Mouse (Mus musculus): Measurements from ENCODE around the gene Kcnq1. TPM values are rescaled to one million over a fixed set of nuclear protein-coding genes. Genes with fewer than 3 reads are reported as not detected.

The Kcnq1 gene
- polyA plus RNA-seq, 1 experiment: 41.8 TPM

DNA sequence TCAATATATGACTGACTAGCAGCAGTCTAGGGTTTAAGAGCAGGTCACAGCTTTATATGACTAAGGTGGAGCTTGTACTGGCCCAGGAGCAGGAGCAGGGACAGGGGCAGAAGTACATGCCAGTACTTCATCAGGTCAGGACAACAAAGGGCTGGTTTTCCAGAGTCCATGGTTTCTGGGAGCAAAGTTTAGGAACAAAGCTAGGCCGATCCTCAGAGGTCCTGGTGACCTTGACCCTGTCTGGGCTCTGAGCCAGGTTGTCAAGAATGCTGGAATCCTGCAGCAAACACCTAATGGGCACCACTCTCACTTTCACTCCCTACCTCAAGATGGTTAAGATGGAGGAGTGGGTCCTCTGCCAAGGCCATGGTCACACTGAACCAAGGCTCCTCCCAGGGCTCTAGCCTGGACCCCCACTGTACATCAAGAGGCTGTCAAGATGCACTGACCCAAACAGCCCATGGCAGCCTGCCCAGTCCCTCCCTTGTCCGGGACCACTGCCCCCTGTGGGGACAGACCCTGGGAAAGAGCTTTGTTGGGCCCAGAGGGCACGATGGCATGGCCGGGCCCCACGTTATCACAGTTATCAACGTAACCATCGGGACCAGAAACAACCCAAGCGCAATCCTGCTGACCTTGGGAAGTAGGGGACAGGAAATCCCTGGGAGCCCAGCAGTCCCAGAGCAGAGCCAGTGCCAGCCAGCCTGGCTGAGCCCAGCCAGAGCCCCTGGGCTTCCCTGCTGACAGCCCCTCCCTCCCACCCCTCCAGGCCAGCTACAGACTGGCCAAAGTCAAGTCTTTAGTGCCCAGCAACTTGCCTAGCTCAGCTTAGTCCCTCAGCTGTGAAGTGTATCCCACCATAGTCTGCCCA lies 259.0 kb downstream of the Kcnq1 start:
- no peaks in the 10 kb centered on the region; the same call in 1 of the 2 replicates for H3K36me3 ChIP-seq (ENCODE audit: control insufficient read depth, insufficient read depth, low read length)
- TF ChIP-seq POLR2A (IDR thresholded peaks at IDR 0.05; ENCODE audit: low read depth, low read length) (no peak), CTCF (IDR thresholded peaks at IDR 0.05; ENCODE audit: extremely low read depth, insufficient read length, insufficient replicate concordance, low read depth, low read length) (no peak)
- WGBS: 71% methylated on average over 8 of the region's 8 CpGs
- no peaks in the 10 kb centered on the region for H3K27me3 ChIP-seq (ENCODE audit: control insufficient read depth, insufficient read depth, low read length)
- H3K4me3 ChIP-seq (ENCODE audit: low read depth, low read length): no peak overlapping the region
- H3K4me1 ChIP-seq (ENCODE audit: control insufficient read depth, insufficient read depth, insufficient read length, low read length): peaks cover 3% of the 10 kb centered on the region; the same call in 1 of the 2 replicates
- H3K27ac ChIP-seq (ENCODE audit: insufficient read depth, low read depth, low read length): no peak overlapping the region

DNA sequence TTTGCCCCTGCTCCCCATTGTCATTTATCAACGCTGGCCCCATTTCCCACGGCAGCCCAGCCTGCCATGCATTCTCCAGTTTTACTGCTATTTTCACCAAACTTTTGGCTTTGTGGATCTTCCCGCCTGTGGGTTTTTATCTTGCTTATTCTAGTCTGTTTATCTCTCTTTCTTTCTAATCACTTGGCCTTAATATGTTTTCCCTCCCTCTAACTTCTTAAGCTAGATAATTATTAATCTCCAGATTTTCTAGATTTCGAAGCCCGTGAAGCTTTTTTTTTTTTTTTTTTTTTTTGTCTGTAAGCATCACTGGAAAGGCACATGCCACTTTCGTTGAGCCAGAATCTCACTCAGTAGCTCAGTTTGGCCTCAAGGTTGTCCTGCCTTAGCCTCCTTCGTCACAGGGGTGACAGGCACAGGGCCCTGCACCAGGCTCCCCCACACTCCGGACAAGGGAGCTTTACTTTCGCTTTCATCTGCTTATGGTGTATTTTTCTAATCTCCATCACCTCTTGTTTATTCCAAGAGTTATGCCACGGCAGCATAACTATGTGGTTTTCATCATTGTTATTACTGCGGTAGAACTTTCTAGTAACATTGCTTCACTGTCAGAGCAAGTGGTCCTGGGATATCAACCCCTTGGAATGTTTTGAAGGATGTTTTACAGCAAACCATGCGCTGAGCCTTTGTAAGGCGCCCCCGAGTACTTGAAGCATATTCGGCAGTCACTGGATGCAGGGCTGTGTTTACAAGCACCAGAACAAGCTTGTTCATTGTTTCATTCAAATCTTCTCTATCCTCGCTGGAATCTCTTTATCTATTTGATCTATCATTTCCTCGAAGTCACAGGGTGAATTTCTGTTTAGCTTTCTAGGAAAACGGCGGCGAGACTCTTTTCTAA lies 261.5 kb downstream of the Kcnq1 start:
- WGBS: 45% methylated on average over 20 of the region's 20 CpGs
- Histone ChIP-seq H3K27me3 (ENCODE audit: control insufficient read depth, insufficient read depth, low read length) (no peaks in the 10 kb centered on the region), H3K27ac (ENCODE audit: insufficient read depth, low read depth, low read length) (no peak overlapping the region), H3K4me3 (ENCODE audit: low read depth, low read length) (peak overlapping the region; percentile 52), H3K4me1 (ENCODE audit: control insufficient read depth, insufficient read depth, insufficient read length, low read length) (peaks cover 3% of the 10 kb centered on the region; the same call in 1 of the 2 replicates), H3K36me3 (ENCODE audit: control insufficient read depth, insufficient read depth, low read length) (no peaks in the 10 kb centered on the region; the same call in 1 of the 2 replicates)
- TF ChIP-seq CTCF (IDR thresholded peaks at IDR 0.05; ENCODE audit: extremely low read depth, insufficient read length, insufficient replicate concordance, low read depth, low read length): no peak
- TF ChIP-seq POLR2A (IDR thresholded peaks at IDR 0.05; ENCODE audit: low read depth, low read length): no peak

DNA sequence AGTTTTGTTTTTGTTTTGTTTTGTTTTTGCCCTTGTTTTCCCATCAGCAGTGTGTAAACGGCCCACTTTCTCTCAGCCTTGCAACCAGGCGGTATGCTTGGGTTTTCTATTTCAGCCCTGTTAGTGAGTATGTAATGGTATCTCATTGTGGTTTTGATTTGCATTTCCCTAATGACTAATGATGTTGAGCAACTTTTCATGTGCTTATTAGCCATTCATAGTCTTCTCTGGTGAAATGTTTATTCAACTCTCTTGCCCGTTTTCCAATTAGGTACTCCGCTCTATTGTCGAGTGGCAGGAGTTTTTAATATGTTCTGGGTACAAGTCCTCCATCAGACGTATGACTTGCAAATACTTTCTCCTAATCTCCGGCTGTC lies 262.1 kb downstream of the Kcnq1 start:
- H3K36me3 ChIP-seq (ENCODE audit: control insufficient read depth, insufficient read depth, low read length): no peaks in the 10 kb centered on the region; the same call in 1 of the 2 replicates
- H3K4me1 ChIP-seq (ENCODE audit: control insufficient read depth, insufficient read depth, insufficient read length, low read length): peaks cover 3% of the 10 kb centered on the region; the same call in 1 of the 2 replicates
- H3K4me3 ChIP-seq (ENCODE audit: low read depth, low read length): no peak overlapping the region
- TF ChIP-seq CTCF (IDR thresholded peaks at IDR 0.05; ENCODE audit: extremely low read depth, insufficient read length, insufficient replicate concordance, low read depth, low read length) (no peak), POLR2A (IDR thresholded peaks at IDR 0.05; ENCODE audit: low read depth, low read length) (no peak)
- no peak overlapping the region for H3K27ac ChIP-seq (ENCODE audit: insufficient read depth, low read depth, low read length)
- 79% methylated on average over 7 of the region's 7 CpGs for WGBS
- H3K27me3 ChIP-seq (ENCODE audit: control insufficient read depth, insufficient read depth, low read length): no peaks in the 10 kb centered on the region

DNA sequence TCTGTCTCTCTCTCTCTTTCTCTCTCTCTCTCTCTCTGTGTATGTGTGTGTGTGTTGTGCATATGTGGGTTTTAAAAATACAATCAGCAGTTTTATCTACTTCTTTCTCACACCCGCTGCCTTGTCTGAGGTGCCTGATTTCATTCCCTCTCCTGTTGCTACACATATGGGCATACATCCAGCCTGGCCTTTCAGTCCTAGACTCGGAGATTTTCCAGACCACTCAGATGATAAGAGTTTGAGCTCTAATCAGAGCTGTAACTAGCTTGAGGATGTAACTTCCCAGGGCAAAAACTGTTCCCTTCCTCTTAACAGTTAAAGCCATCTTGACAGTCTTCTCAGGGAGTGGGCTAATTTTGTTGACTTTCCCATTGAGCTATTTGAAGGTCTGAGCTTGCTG lies 265.2 kb downstream of the Kcnq1 start:
- H3K27me3 ChIP-seq (ENCODE audit: control insufficient read depth, insufficient read depth, low read length): no peaks in the 10 kb centered on the region
- no peak overlapping the region for H3K27ac ChIP-seq (ENCODE audit: insufficient read depth, low read depth, low read length)
- no peak overlapping the region for H3K4me3 ChIP-seq (ENCODE audit: low read depth, low read length)
- no peaks in the 10 kb centered on the region; the same call in 1 of the 2 replicates for H3K36me3 ChIP-seq (ENCODE audit: control insufficient read depth, insufficient read depth, low read length)
- TF ChIP-seq POLR2A (IDR thresholded peaks at IDR 0.05; ENCODE audit: low read depth, low read length) (no peak), CTCF (IDR thresholded peaks at IDR 0.05; ENCODE audit: extremely low read depth, insufficient read length, insufficient replicate concordance, low read depth, low read length) (no peak)
- no peaks in the 10 kb centered on the region; the same call in 1 of the 2 replicates for H3K4me1 ChIP-seq (ENCODE audit: control insufficient read depth, insufficient read depth, insufficient read length, low read length)
- WGBS: 69% methylated on average over 2 of the region's 2 CpGs

DNA sequence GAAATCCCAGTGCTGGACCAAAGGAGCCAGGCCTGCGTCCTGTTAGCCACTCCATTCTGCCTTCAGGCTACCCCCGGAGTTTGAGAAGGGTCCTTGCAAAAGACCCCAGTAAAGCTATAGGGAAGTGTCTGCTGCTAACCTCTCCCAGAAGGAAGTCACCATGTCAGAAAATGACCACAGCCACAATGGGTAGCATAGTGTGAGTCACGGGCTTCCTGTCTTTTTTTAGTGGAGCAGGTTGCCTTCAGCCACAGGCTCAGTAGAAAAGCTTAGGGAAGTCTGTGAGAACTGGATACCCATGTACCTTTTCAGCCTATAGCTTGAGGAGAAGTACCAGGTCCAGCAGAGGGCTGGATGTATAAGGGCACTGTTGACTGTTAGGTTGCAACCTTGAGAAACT lies 267.1 kb downstream of the Kcnq1 start:
- H3K27ac ChIP-seq (ENCODE audit: insufficient read depth, low read depth, low read length): no peak overlapping the region
- no peaks in the 10 kb centered on the region for H3K27me3 ChIP-seq (ENCODE audit: control insufficient read depth, insufficient read depth, low read length)
- 77% methylated on average over 3 of the region's 3 CpGs for WGBS
- TF ChIP-seq CTCF (IDR thresholded peaks at IDR 0.05; ENCODE audit: extremely low read depth, insufficient read length, insufficient replicate concordance, low read depth, low read length) (no peak), POLR2A (IDR thresholded peaks at IDR 0.05; ENCODE audit: low read depth, low read length) (no peak)
- no peaks in the 10 kb centered on the region; the same call in 1 of the 2 replicates for H3K36me3 ChIP-seq (ENCODE audit: control insufficient read depth, insufficient read depth, low read length)
- H3K4me1 ChIP-seq (ENCODE audit: control insufficient read depth, insufficient read depth, insufficient read length, low read length): no peaks in the 10 kb centered on the region
- no peak overlapping the region for H3K4me3 ChIP-seq (ENCODE audit: low read depth, low read length)

DNA sequence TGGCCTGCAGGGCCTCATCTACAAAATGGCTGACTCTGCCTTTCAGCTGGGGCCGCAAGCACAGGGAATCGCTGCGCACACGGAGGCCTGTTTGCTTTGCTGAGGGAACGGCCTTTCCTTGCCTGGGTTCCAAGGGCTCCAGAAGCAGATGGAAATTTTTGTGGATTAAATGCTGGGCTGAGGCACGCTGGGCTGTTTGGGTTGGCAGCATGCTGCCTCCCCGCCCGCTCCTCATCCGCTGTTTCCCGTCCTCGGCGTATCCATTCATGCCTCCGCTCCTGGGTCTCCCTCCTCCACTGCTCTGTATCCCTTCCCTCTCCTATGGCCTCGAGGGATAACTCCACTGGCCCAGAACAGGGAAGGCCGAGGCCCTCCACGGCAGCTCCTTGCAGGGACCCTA lies 269.8 kb downstream of the Kcnq1 start:
- 93% methylated on average over 16 of the region's 16 CpGs for WGBS
- TF ChIP-seq CTCF (IDR thresholded peaks at IDR 0.05; ENCODE audit: extremely low read depth, insufficient read length, insufficient replicate concordance, low read depth, low read length) (no peak), POLR2A (IDR thresholded peaks at IDR 0.05; ENCODE audit: low read depth, low read length) (no peak)
- Histone ChIP-seq H3K4me3 (ENCODE audit: low read depth, low read length) (no peak overlapping the region), H3K27me3 (ENCODE audit: control insufficient read depth, insufficient read depth, low read length) (no peaks in the 10 kb centered on the region), H3K4me1 (ENCODE audit: control insufficient read depth, insufficient read depth, insufficient read length, low read length) (no peaks in the 10 kb centered on the region), H3K36me3 (ENCODE audit: control insufficient read depth, insufficient read depth, low read length) (peaks cover 2% of the 10 kb centered on the region; the same call in 1 of the 2 replicates), H3K27ac (ENCODE audit: insufficient read depth, low read depth, low read length) (no peak overlapping the region)
